Mouse (Mus musculus) limb, embryonic 12.5 days (tissue): Measurements from ENCODE around the gene Mob1b. TPM values are rescaled to one million over a fixed set of nuclear protein-coding genes. Genes with fewer than 3 reads are reported as not detected.

Experiments used
- polyA plus RNA-seq: library from polyadenylated mRNA; unstranded; fragments of >200 nt; fragmentation: Nextera tagmentation; extraction: Ambion mirVana; gene quantifications from 2 replicates; pipeline ENCODE4 v1.2.1, GENCODE M21; 2016

Gene Mob1b
- polyA plus RNA-seq, 1 experiment from 2014 or later, result 11.8 TPM

Other genes starting within 250 kb of the Mob1b start
- 0.06 and 0.50 TPM in 2 replicates for gene Enam, start 232.9 kb upstream of the Mob1b start, polyA plus RNA-seq
- not detected in 2 replicates for gene Jchain, start 193.0 kb upstream of the Mob1b start, polyA plus RNA-seq
- gene Utp3, start 166.4 kb upstream of the Mob1b start, polyA plus RNA-seq, result 71.1 and 81.0 TPM in 2 replicates
- 13.8 TPM in 2 replicates for gene Rufy3, start 155.8 kb upstream of the Mob1b start, polyA plus RNA-seq
- 67.6 and 71.5 TPM in 2 replicates for gene Grsf1, start 44.7 kb upstream of the Mob1b start, polyA plus RNA-seq
- gene Dck, start 44.1 kb downstream of the Mob1b start, polyA plus RNA-seq, result 70.1 and 72.6 TPM in 2 replicates
- 1.8 and 1.9 TPM in 2 replicates for gene Slc4a4, start 166.0 kb downstream of the Mob1b start, polyA plus RNA-seq